Mouse (Mus musculus): ENCODE measurements around the gene St6galnac3.

St6galnac3 gene

DNA sequence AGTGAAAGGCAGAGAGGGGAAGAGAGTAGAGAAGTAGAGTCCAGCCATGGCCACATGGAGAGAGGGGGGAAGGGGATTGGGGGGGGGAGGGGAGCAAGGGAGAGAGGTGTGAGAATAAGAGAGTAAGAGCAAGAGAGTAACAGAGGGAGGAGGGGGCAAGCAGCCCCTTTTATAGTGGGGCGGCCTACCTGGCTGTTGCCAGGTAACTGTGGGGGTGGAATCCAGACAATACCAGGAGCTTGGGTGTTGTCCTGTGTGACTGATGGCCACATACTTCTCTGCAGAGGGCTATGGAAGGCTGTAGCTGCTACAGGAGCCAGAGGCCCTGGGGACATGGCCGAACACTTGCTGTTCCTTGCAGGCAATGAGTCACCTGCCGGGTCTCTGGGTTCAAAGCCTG lies 360.6 kb downstream of the St6galnac3 start:
- DNase-seq (ENCODE audit: extremely low read depth, low read depth, low spot score), result no peak

DNA sequence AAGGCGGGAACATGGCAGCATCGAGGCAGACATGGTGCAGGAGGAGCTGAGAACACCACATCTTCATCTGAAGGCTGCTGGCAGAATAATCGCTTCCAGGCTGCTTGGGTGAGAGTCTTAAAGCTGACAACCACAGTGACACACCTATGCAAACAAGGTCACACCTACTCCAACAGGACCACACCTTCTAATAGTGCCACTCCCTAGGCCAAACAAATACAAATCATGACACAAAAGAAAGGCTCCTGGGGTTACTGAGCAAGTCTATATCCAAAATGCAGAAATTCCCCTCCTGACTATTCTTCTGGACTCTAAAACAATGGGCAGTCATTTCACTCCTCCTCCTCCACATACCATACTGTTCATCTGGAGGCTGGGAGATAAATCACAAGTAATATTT lies 365.0 kb downstream of the St6galnac3 start:
- DNase-seq (ENCODE audit: extremely low read depth, low read depth, low spot score), result no peak

DNA sequence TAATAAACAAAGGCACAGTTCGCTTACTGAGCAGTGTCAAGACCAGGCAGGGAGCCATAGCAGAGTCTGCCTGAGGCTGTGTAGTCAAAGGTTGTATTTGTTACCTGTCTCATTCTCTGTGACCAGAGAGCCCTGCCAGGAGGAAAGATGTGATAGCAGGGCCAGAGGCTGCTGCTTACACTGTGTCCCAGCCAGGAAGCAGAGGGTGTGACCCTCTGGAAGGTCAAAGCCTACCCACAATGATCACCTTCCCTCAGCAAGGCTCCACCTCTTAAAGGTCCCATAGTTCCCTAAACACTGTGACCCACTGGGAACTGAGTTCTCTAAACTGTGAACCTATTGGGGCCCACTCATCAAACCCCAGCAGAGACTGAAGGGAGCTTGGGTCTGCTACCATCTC lies 368.9 kb downstream of the St6galnac3 start:
- no peak for DNase-seq (ENCODE audit: extremely low read depth, low read depth, low spot score)

DNA sequence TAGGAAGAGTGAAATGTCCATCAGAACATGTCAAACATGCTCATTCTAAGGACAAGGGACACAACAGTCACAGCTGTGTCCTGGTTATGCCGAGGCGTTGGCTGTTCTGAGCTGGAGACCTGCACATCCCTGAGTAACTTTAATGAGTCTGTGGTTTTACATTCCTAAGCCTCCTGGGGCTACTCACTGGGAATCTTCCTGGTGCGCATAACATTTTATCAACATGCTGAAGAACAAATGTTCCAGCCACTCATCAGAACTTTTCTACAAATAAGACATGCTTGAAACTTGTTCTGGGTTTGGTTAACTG lies 370.0 kb downstream of the St6galnac3 start:
- DNase-seq (ENCODE audit: extremely low read depth, low read depth, low spot score), result no peak

DNA sequence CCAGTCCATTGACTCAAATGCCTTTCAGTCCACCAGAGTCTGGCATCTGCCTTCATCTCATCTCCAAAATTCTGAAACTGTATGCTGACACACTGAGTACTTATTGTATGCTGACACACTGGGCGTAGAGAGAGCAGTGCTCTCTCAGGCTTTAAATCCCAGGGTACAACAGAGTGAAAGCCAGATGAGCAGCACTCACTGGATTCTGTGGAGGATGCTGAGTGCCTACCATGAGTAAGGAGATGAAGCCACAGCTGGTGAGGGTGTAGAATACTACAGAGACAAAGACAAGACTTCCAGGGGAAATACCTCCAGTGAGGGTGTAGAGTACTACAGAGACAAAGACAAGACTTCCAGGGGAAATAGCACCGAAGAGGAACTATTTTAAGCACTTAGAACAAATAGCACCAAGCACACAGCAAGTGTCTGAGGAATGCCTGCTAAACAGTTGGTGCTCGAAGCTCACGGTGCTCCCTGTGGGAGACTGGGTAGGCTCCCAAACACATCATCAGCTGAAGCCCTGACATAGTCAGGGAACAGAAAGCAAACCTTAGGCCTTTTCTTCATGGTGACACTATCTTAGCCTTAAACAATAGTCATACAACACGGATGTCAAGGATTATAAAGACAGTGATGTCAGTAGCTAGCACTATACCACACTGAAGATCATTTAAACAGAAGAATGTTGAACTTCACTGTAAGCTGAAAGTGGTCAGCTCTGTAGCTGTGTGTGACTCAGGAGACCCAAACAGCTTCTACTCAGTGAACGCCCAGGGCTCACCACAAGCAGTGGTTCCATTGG lies 370.6 kb downstream of the St6galnac3 start:
- DNase-seq (ENCODE audit: extremely low read depth, low read depth, low spot score), result no peak

DNA sequence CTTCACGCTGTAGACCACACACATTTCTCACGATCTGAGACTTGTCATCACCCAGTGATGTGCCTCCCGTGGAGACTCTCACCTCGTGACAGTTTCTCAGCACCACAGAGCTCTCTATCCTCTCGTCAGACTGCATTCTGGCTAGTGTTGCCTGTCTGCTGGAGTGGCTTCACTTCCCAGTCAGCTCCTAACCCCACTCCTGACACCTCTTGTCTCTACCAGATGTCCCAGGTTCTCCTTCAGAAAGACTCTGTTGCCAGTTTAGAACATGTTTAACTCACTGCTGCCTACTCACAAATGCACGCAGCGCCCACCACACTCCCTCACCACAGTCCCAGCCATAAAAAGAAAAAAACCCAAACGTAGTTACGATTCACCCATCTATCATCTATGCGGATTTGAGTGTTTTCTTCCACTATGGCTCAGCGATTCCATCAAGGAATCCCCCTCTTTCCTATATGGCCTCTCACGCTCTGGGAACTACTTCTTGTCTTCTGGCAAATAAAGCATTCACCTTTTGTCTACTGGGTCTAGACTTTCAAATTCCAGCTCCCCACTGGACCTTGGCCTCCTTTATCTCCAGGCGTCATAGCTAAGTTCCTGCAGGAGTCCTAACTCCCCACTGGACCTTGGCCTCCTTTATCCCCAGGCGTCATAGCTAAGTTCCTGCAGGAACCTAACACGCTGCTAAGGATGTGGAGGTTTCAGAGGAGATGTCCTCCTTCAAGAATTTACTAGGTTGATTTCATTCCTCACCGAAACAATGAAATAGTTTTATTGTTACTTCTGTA lies 371.5 kb downstream of the St6galnac3 start:
- no peak for DNase-seq (ENCODE audit: extremely low read depth, low read depth, low spot score)

DNA sequence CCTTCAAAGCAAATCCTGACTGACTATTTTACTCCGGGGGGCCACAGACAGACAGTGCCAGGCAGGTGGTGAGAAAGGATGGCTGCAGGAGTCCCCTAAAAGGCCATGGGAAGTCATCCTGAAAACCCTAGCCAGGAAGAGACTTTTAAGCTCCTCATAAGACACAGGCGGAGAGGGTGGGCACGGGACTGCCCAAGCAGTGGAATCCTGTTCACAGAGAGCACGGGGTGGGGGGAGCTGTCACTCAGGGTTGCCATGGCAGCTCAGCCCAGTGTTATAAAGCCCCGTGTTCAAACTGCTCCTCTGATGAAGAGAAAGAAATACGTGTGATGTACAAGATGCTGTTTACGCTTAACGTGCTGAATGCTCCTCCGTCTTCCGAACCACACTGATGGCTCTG lies 375.0 kb downstream of the St6galnac3 start:
- DNase-seq (ENCODE audit: extremely low read depth, low read depth, low spot score), result no peak

DNA sequence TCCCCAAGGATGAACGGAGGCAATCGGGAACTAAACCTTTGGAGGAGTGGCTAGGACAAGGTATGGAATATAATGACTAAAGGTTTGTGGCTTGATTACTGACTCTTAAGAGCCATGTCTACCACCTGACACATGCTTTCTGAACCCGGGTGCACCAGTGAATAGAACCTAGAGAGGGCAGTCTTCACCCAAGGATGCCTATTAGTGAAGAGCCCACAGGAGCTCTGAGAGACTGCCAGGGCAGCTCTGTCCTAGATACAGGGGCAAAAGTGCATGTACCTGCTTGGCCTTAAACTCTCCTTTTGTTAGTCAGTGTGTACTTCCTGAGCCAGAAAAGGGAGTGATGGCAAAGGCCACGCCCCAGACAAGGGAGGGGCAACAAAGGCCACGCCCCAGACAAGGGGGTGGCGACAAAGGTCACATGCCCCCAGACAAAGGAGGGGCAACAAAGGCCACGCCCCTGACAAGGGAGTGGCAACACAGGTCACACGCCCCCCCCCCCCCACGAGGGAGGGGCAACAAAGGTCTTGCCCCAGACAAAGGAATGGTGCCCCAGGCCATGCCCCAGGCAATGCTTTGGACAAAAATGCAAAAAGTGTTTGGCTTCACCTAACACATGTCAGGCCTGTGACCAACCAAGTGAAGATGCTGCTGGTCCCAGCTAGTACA lies 376.0 kb downstream of the St6galnac3 start:
- DNase-seq (ENCODE audit: extremely low read depth, low read depth, low spot score), result no peak

DNA sequence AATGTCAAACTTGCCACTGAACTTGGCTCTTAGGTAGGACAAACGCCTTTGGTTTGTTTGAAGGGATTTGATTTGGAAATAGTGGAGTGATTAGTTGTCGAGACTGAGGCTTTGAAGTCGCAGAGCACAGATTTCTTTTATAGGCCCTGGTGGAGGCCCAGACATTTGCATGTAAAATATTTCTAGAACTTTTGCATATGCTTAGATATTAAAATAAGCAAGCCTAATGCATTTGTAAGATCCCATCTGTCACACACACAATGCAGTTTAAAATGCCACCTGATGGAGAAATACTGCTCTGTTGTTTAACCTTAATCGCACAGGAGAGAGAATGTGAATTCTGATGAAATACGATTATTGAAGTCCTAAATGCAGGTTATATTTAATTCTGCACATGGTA lies 380.0 kb downstream of the St6galnac3 start:
- no peak for DNase-seq (ENCODE audit: extremely low read depth, low read depth, low spot score)

DNA sequence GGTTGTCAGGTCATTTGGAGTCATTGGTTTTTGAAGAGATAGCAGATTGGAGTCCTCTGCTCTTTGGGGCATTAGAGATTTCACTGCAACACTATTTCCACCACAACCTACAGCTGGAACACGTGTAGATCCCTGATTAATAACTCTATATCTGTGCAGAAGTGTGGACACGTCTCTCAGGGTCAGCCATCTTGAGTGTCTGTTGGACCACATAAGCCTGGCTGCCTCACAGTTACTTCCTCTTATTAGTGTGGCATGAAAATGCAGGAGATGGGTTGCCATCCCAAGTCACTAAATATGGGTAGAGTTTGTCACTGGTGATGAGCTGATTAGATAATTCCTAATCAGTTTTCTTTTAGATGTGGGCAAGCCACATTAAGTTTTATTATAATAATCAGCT lies 385.0 kb downstream of the St6galnac3 start:
- no peak for DNase-seq (ENCODE audit: extremely low read depth, low read depth, low spot score)

DNA sequence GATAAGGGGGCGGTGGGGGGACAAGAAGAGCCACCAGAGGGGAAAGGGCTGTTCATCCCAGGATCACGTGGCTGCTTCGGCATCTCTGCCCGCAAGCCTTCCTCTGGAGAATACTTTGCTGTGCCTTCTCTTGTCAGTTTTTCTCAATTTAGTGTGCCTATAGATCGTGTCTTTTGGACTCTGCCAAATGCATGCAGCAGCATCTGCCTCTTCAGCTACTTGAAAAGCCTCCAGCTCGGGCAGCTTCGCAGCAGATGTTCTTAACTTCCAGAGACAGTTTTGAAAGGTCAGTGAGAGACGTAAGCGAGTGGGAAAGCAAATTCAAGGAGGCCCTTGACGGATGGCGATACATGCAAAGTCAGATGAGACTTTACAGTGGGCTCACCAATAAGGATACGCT lies 385.9 kb downstream of the St6galnac3 start:
- no peak for DNase-seq (ENCODE audit: extremely low read depth, low read depth, low spot score)

DNA sequence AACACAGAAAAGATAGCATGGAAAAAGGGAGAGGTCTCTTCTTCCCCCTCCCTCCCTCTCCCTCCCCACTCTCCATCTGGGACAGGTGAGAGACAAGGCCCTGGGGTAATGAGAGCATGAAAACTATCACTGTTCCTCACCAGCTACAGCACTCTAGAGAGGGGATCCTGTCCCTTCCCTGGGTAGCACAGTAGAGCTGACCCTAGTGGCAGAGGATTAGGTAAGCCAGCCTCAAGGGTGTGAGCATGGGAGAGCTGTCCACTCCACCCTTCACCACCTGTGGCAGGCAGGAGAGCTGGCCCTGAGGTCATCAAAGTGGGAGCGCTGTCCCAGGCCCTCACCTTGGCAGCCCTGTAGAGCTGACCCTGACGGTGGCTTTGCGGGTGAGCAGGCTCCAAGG lies 387.2 kb downstream of the St6galnac3 start:
- DNase-seq (ENCODE audit: extremely low read depth, low read depth, low spot score), result no peak

DNA sequence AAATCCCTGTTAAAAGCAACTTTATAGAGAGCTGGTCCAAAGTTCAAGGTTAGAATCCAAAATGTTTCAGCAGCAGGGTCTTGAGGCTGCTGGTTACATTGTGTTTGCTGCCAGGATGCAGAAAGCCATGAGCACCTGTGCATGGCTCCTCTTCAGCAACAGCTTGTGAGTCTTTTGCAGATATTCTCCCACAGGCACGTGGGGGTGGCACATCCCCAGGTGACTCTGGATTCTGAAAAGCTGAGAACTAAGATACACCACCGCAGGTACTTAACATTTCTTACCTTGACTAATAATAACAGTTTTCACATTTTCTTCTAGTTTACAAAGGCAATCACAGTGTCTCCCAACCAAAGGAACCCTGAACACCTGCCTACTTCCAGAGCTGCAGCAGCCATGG lies 387.8 kb downstream of the St6galnac3 start:
- DNase-seq (ENCODE audit: extremely low read depth, low read depth, low spot score), result no peak

DNA sequence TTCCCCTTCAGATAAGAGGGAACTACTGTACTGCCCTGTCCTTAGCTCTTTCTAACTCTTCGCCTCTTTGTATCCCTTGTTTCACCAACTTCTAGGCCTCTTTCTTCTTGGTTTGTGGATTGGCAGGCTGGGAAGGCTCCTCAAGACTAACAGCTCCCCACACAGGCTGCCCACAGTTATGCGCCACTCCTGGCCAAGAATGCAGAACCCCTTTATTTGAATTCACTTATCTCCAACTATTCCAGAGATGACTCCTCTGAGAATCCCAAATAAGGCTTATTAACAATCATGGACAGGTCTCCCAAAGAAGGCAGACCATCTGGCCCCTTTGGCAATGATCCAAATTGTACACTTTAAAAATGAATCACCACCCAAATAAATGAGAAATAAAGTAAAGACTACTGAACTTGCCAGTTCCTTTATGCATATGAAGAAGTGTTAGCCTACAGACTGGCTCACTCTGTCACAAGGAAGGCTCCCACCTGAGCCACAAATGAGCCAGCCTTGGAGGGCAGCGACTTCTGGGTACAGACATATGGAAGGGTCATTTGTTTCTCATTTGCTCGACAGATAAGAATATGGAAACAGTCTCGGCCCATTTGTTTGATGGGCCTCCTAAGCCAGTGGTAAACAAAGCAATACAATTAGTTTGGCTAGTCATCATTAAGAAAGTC lies 390.7 kb downstream of the St6galnac3 start:
- no peak for DNase-seq (ENCODE audit: extremely low read depth, low read depth, low spot score)

DNA sequence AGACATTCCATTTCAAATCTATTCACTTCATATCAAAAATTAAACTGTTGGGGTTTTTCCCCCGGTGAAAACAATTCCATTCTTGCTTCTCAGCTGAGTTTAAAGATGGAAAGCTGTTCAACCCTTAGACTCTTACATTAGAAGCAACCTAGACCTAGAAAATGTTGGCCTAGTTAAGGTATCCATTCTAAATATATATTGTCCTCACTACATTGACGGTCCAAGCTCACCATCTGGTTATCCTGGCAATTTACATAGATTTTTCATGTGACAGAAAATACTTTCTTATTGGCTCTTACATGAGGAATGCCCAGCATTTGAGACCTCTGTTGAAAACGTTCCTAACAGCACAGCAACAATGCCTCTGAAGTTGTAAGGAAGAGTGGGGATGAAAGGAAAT lies 400.7 kb downstream of the St6galnac3 start:
- DNase-seq (ENCODE audit: extremely low read depth, low read depth, low spot score), result no peak

DNA sequence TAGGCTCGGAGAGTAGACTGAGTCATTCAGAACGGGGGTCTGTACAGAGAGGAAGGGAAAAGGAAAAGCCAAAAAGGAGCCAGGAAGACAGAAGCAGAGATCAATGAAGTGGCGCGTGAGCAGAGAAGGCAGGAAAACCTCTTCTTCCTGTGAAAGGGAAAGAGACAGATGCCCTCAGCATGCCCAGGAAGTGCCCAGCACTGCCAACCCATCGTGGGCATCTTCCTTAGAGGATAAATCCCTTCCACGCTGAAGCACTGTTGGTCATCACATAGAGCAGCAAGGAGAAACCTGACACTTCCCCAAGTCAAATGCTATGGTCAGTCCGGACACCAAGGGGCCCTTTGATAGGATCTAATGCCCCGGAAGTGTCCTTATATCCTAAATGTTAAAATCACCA lies 401.5 kb downstream of the St6galnac3 start:
- DNase-seq (ENCODE audit: extremely low read depth, low read depth, low spot score), result no peak

DNA sequence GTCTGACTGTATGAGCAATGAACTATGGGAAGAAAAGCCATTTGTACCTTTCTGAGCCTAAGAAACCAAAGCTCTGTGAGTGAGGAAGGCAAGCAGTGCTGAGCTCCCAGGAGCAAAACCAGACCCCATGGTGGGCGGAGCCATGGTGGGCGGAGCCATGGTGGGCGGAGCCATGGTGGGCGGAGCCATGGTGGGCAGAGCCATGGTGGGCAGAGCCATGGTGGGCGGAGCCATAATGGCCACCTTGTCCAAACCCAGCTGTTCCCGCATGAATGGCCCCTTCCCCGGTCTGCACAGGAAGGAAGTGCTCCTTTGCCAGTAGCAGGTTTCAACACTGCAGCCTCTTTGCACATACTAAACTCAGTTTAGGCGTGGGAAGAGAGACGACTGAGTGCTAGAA lies 411.4 kb downstream of the St6galnac3 start:
- DNase-seq (ENCODE audit: extremely low read depth, low read depth, low spot score), result no peak

DNA sequence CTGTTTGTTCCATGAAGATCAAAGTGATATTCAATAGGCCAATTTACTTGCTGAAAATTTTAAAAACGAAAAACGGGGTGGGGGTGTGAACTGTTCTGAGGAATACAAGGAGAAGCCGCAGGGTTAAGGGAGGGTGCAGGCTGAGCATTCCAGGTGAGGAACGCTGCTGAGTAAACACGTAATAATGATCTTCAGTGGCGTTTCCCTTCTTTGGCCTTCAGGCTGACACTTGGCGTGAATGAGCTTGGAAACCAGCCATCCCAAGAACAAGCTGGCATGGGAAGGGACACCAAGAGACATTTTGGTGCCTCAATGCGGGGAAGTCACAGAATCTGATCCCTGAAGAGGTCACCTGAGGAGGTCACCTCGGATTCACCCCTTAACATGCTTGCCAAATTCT lies 411.8 kb downstream of the St6galnac3 start:
- DNase-seq (ENCODE audit: extremely low read depth, low read depth, low spot score), result no peak

DNA sequence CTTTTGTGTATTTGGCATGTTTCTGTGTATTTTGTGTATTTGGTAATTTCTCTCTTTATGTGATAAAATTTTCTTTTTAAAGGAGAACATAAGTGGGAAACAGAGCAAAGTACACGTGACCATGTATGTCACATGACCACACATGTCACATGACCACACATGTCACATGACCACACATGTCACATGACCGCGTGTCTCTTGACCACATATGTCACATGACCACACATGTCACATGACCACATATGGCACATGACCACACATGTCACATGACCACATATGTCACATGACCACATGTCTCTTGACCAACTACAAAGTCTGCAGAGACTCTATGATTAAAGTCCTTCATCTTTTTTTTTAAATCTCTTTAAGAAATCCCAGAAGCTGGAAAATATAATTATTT lies 413.0 kb downstream of the St6galnac3 start:
- no peak for DNase-seq (ENCODE audit: extremely low read depth, low read depth, low spot score)

DNA sequence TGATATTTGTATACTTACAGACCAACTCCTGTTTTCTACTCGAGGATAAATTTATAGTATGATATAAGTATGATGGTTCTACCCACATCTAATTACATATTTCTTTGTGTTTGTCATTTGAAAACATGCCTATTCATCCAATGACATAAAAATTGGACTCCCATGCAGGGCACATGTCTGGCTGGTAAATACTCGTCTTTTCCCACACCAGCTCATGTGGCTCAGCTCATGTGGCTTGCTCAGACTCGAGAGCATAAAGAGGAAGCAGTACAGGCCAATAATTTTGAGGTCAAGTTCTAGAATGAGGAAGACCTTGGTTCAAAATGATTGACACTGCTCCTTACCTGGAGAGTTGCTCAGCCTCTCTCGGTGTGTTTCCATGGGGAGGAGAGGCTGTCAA lies 416.6 kb downstream of the St6galnac3 start:
- no peak for DNase-seq (ENCODE audit: extremely low read depth, low read depth, low spot score)

DNA sequence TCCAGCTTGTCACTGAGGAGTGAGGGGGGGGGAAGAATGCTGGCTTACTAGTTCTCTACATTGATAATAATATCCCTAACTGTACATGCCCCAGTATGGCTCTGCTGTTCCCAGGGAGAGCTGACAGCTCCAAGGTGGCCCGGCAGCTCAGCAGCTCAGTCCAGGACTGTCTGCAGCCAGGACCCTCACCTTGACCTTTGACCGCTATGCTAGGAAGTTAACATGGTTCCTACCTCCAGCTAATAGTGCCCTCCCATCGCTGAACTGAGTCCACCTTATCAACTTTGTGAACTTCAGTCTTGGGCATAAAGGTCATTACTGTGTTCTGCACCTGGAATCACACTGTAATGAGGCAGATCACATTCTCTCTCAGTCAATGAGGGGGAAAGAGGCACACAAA lies 419.8 kb downstream of the St6galnac3 start:
- no peak for DNase-seq (ENCODE audit: extremely low read depth, low read depth, low spot score)

DNA sequence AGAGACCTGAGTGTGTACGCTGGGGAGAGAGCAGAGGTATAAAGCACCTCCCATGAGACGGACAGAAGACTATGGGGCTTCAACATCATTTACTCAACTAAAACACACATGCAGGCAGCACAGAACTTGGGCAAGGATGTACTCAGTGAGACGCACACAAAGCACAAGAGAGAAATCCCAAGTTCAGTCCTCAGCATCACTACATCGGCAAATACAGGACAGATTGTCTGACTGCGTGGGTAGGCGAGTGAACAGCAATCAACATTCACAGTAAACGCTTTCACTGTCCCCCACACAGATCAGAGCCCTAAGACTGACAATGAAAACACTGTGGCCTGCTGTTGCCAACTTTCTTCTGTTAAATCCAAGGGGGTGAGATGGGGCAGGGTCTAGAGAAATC lies 422.6 kb downstream of the St6galnac3 start:
- DNase-seq (ENCODE audit: extremely low read depth, low read depth, low spot score), result no peak
